Mouse (Mus musculus) kidney, adult 2 months (tissue): Measurements from ENCODE around the gene Hoxa3. TPM values are rescaled to one million over a fixed set of nuclear protein-coding genes. Genes with fewer than 3 reads are reported as not detected.

ENCODE experiments used
- DNase-seq: peaks from one replicate; pipeline ENCODE4 v3.0.0; 2021
- H3K27ac ChIP-seq: fragments of 200-500 bp; 2 replicates; pipeline ENCODE4 v1.5.1; 2012; ENCODE audit warnings: low read depth, low read length, control low read depth, inconsistent platforms; ENCODE audit not compliant: insufficient read depth
- H3K27me3 ChIP-seq: fragments of 200-500 bp; replicated peaks from 2 replicates; pipeline ENCODE4 v1.6.1; 2012; ENCODE audit warnings: mild to moderate bottlenecking, moderate library complexity, low read length, inconsistent platforms; ENCODE audit not compliant: control insufficient read depth, insufficient read depth
- H3K36me3 ChIP-seq: fragments of 200-500 bp; 2 replicates; pipeline ENCODE4 v1.6.1; 2012; ENCODE audit warnings: mild to moderate bottlenecking, moderate library complexity, low read length, inconsistent platforms; ENCODE audit not compliant: control insufficient read depth, insufficient read depth
- H3K4me1 ChIP-seq: fragments of 200-500 bp; 2 replicates; pipeline ENCODE4 v1.6.1; 2011; ENCODE audit warnings: low read length; ENCODE audit not compliant: control insufficient read depth, insufficient read depth
- H3K4me3 ChIP-seq: fragments of 200-500 bp; 2 replicates; pipeline ENCODE4 v1.5.1; 2011; ENCODE audit warnings: mild to moderate bottlenecking, low read depth, low read length, control low read depth; ENCODE audit not compliant: insufficient read depth
- CTCF ChIP-seq: fragments of 200-500 bp; conservative IDR thresholded peaks from 2 replicates; pipeline ENCODE4 v1.5.1; 2011; ENCODE audit warnings: low read depth, mild to moderate bottlenecking, control low read depth, low read length, moderate library complexity, mixed read lengths; ENCODE audit not compliant: insufficient read depth, insufficient read length
- POLR2A ChIP-seq: fragments of 200-500 bp; IDR thresholded peaks from one replicate; pipeline ENCODE4 v1.6.1; 2011; ENCODE audit warnings: low read depth, low read length, control low read depth
- WGBS: fragments of 180-500 bp; shearing (Covaris S2); methylation state at CpG from one replicate; pipeline ENCODE4 v1.1.7; 2018; 5-methylcytosine and 5-hydroxymethylcytosine counted together
- polyA plus RNA-seq: library from polyadenylated mRNA; depleted of rRNA; stranded (reverse); fragments of >200 nt; gene quantifications from 2 replicates; pipeline ENCODE4 v1.2.3, GENCODE M21; 2012

Hoxa3 gene
- polyA plus RNA-seq, 1 experiment: 7.6 TPM

DNA sequence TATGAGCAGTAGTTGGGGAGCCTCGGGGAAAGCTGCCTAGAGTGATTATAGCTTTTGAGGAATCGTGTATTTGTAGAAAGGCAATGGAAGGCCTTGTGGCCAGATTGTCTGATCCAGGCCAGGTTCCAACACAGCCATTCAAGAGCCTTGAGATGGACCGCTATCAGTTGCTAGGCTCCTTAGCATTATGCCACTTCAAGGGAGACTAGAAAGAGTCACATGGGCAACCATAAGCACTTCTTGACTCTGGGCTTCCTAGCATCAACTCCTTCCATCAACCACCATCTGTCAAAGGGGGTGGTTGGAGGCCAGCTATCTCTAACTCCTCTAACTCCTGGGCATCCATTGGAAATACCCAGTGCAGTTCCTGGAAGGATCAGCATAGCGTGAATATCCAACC, 36.7 kb upstream of the Hoxa3 start:
- TF ChIP-seq POLR2A: no peak
- no peak for TF ChIP-seq CTCF
- H3K27me3 ChIP-seq: peaks cover 8% of the 10 kb centered on the region; the same call in 1 of the 2 replicates
- no peak for DNase-seq
- H3K27ac ChIP-seq: no peak overlapping the region
- H3K4me1 ChIP-seq: no peaks in the 10 kb centered on the region
- H3K4me3 ChIP-seq: no peak overlapping the region
- H3K36me3 ChIP-seq: no peaks in the 10 kb centered on the region
- 77% methylated on average over 4 of the region's 4 CpGs for WGBS

- DNase-seq: no peak
- no peak overlapping the region for H3K4me3 ChIP-seq
- 53% methylated on average over 16 of the region's 16 CpGs for WGBS
- no peaks in the 10 kb centered on the region for H3K36me3 ChIP-seq
- no peak overlapping the region for H3K27ac ChIP-seq
- H3K27me3 ChIP-seq: peaks cover 8% of the 10 kb centered on the region; the same call in 1 of the 2 replicates
- TF ChIP-seq CTCF (no peak), POLR2A (no peak)
- no peaks in the 10 kb centered on the region for H3K4me1 ChIP-seq
Observed at GRCm38 (mm10) chr6:52249415-52249738, 36.2 kb upstream of the Hoxa3 start.

DNA sequence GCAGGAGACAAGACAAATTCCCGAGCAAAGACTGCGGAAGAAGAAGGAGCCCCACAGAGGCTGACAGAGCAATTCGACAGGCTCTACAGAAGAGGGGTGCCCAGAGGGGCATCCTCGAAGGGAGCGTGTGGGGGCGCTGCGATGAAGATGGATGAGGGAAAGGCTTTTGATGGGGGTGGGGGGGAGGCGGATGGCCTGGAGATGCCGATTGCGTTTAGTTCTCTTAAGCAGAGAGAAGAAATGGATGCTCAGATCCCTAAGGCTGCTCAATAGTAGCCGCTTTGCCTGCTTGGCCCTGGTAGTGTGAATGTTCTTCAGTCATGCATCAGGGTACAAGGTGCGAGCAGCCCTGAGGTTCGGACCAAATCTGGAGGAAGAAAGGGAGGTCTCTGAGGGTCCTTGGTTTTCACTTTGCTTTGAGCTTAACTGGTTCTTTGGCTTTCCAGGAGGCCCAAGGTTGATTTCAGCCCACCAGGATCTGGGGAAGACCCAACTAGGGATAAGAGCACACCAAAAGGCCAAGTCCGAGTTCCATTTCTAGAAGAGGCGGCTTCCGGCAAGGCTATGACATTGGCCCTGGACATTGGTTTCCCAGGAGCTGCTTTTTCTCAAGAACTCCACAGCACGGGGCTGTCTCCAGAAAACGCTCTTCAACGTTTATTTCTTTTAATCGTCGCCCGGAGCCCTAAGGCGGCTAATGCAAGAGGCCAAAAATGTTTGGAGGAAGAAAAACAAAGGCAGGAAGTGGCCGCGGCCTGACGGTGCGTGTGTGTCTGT, 35.7 kb upstream of the Hoxa3 start:
- Histone ChIP-seq H3K36me3 (no peaks in the 10 kb centered on the region), H3K27ac (no peak overlapping the region), H3K4me1 (no peaks in the 10 kb centered on the region), H3K27me3 (peaks cover 8% of the 10 kb centered on the region; the same call in 1 of the 2 replicates), H3K4me3 (no peak overlapping the region; the same call in 1 of the 2 replicates)
- DNase-seq: no peak
- TF ChIP-seq POLR2A: no peak
- no peak for TF ChIP-seq CTCF
- 55% methylated on average over 27 of the region's 27 CpGs for WGBS

- no peaks in the 10 kb centered on the region for H3K4me1 ChIP-seq
- WGBS: 54% methylated on average over 23 of the region's 23 CpGs
- H3K27ac ChIP-seq: peak overlapping the region; percentile 25
- DNase-seq: no peak
- TF ChIP-seq POLR2A: no peak
- H3K27me3 ChIP-seq: peaks cover 3% of the 10 kb centered on the region; the same call in 1 of the 2 replicates
- no peaks in the 10 kb centered on the region for H3K36me3 ChIP-seq
- H3K4me3 ChIP-seq: peak overlapping the region; percentile 1; the same call in 1 of the 2 replicates
Observed at GRCm38 (mm10) chr6:52247766-52248637, 34.9 kb upstream of the Hoxa3 start.

DNA sequence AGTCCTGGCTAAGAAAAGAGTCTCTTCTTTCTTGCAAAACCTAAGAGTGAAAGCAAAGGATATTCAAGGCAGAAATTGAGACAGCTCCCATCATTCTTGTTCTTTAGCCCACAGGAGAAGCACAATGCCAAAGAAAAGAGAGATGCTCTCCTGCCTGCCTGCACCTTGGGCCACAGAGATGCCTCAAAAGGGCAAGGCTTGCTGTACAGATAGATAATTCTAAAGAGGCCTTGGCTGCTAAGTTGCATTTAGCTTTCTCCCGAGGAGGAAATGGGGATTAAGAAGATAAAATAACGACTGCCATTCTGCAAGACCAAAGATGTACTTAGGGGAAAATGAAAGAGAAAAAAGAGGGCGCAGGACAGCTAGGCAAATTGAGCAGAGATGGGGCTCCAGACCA, 33.8 kb upstream of the Hoxa3 start:
- DNase-seq: no peak
- Histone ChIP-seq H3K4me3 (peak overlapping the region; percentile 47), H3K36me3 (no peaks in the 10 kb centered on the region), H3K27me3 (peaks cover 3% of the 10 kb centered on the region; the same call in 1 of the 2 replicates), H3K27ac (no peak overlapping the region), H3K4me1 (no peaks in the 10 kb centered on the region)
- TF ChIP-seq CTCF: no peak
- no peak for TF ChIP-seq POLR2A
- 66% methylated on average over 3 of the region's 3 CpGs for WGBS

GRCm38 (mm10) chr6:52246403-52246803, 33.3 kb upstream of the Hoxa3 start:
- DNase-seq: no peak
- H3K27me3 ChIP-seq: peaks cover 3% of the 10 kb centered on the region; the same call in 1 of the 2 replicates
- no peak for TF ChIP-seq CTCF
- no peak for TF ChIP-seq POLR2A
- H3K36me3 ChIP-seq: no peaks in the 10 kb centered on the region
- peaks cover under 1% of the 10 kb centered on the region; the same call in 1 of the 2 replicates for H3K4me1 ChIP-seq
- peak overlapping the region; percentile 47 for H3K4me3 ChIP-seq
- 16% methylated on average over 26 of the region's 26 CpGs for WGBS
- H3K27ac ChIP-seq: peak overlapping the region; percentile 40

DNA sequence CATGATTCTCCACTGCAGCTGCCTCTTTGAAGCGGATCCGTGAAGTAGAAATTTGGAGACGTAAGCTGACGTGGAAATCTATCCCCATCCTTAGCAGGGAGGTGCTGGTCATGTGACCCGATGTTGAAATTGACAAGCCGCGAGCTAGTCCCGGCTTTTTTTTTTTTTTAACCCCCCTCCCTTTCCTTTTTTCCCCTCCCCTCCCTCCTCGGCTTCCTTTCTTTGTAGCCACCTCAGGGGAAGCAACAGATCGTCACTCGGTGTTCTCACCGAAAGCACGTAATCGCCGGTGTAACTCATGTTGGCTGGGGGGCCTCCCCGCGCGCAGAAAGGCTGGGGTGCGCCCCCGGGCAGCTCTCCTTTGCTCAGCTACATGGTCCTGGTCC, 32.6 kb upstream of the Hoxa3 start, which contains the start of gene Hoxa11:
Hoxa11 (minus strand) TSS at position 54 of the 386 bp plus-strand sequence.
- Histone ChIP-seq H3K4me3 (peak within 1 kb of the TSS; percentile 62), H3K27me3 (peaks cover 3% of the 10 kb centered on the region; the same call in 1 of the 2 replicates), H3K36me3 (no peaks in the 10 kb centered on the region), H3K27ac (peak within 1 kb of the TSS; percentile 73), H3K4me1 (peaks cover 6% of the 10 kb centered on the region; the same call in 1 of the 2 replicates)
- DNase-seq: peak; percentile 71
- WGBS: 2% methylated on average over 20 of the region's 20 CpGs
- no peak for TF ChIP-seq CTCF
- TF ChIP-seq POLR2A: no peak
